Mouse (Mus musculus) layer of hippocampus, postnatal 36 days (tissue): ENCODE data around the gene Slitrk6. TPM values are rescaled to one million over a fixed set of nuclear protein-coding genes. Genes with fewer than 3 reads are reported as not detected.
A peak's percentile ranks its signal among the peaks of the same experiment; 100 is the strongest.

Experiments used
- DNase-seq, 2 experiments: peaks; one replicate each; pipeline ENCODE4 v3.0.0; 2022
- total RNA-seq, 2 experiments: library from RNA; stranded (reverse); gene quantifications; 2 replicates each; pipeline ENCODE4 v1.2.3; 2021

Slitrk6 gene
- under 1 TPM; 0.46 to 0.80 TPM for total RNA-seq

DNA sequence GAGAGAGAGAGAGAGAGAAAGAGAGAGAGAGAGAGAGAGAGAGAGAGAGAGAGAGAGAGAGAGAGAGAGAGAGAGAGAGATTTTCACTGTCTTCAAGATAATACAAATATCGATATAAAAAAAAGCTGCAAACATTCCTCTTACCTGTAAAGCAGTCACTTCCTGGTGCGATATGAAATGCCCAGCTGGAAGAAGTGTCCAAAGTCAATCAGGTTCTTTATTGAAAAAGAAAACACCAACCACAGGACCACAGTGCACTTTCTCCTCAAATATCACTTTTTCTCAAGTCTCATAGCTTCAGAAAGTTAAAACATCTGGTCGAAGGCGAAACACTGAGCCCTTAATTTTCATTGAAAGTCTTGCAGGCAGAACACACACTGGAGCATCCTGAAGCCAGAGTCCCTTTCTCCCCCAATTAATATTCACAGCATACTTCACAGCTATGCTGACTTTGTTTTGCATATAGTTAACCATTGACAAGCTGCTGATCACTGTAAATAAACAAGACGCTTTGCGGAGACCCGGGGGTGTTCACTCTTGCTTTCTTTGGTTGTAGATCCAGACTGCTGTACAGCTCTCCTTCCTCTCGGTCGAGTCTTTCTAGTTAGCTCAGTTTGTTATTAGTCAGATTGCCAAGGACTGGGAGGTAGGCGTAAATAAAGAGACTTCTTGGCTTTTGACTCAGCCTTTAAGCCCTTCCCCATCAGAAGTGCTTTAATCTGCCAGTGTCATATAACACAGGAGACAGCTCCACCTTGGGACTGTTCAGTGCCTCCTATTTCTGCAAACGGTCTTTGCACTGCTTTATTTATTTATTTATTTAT is at the start of gene Slitrk6:
Gene Slitrk6, minus strand, starts transcription at position 666 of the 824 bp plus-strand sequence.
- DNase-seq = peak; percentile 4 to 10

DNA sequence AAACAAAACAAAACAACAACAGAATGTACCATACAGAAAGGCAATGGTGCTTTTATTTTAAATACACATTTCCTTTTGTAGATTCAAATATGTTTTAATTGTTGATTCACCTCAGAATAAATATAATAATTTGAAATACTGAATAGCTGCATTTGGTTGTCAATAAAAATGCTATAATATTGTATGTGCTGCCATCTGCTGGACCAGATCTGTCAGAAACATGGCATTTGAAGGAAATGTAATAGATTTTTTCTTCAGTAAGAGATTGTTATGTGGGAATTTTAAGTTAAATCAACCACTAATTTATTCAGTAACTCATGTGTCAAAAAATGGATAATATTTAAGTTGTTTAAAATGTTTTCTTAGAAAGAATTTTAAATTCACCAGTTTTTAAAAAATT is 22.6 kb upstream of the Slitrk6 start:
- DNase-seq = no peak

DNA sequence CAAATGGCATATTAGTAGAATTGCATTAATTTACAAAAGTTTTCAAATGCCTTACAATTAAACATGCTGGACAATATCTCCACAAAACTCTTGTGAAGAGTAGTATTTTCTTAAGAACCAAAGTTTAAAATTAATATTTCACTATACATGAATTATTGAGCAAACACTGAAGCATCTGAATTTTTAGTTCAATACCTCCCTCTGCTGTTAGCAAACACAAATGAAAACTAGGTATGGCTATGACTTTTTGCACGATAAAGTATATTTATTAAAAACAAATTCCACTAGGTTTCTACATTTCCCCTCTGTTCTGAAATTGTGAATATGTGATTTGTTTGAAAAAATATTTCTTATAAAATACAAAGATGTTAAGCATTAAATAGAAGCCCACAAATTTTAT is 15.7 kb upstream of the Slitrk6 start:
- no peak for DNase-seq

- DNase-seq = no peak
Observed at GRCm38 (mm10) chr14:110762588-110763220, 7.8 kb upstream of the Slitrk6 start.

DNA sequence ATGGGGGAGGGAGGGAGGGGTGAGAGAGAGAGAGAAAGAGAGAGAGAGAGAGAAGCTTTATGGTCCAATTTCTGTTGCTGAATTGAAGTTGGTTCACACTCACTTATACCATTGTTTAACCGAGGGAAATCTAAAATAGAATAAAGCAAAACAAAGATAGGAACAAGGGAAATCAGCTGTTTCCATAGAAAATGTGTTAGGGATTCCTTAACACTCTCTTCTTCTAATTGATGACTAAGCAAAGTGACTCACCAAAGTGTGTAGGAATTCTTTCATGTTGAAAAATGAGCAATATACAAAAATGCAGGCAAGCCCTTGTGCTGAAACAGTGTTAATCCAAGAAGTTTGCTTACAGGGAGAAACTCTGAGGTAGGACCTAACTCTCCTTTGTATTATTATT is 6.0 kb upstream of the Slitrk6 start:
- no peak for DNase-seq

DNA sequence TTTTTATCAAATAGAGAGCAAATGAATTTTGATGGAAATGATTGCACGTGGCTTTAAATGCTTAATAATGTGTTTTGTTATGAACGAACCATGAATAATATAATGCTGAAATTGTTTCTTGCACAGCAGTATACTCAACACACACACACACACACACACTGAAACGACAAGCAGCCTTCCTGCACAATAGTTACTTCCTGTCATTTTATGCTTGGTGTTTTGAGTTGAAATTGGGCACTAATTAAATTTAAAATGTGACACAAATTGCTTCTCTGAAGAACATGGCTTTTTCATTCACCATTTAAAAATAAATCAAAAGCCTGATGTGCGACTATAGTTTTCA is 330 bp upstream of the Slitrk6 start:
- no peak for DNase-seq

DNA sequence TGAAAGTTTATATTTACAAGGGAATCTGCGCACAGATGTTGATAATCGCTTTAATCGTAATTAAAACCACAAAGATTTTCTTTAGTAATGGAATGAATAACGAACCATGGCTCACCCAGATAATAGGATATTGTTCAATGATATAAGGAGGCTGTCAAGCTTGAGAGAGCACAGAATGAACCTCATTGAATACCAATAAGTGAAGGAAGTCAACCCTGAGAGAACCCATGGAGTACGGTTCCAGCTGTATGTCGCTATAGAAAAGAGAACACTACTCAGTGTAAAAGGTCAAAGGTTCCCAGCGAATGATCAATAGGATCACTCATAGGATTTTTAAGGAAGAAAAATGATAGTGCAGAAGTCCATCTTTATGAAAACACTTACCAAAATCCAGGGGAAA is 15.1 kb downstream of the Slitrk6 start:
- DNase-seq = no peak

DNA sequence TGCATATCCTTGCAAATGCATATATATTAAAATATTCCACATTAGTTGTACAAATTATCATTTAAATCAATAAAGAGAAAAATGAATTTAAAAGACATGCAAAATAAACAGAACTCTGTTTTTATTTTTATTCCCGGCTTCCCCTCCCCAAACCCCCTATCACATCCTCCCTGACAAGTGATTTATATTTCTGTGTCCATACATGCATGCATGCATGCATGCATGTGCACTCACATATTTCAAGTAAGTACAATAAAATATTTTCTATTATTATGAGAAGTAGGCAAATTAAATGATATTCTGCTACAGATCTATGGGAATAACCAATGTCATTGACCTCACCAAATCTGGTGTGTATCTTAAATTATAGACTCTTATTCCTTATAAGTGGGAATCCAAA is 15.6 kb downstream of the Slitrk6 start:
- DNase-seq = no peak

DNA sequence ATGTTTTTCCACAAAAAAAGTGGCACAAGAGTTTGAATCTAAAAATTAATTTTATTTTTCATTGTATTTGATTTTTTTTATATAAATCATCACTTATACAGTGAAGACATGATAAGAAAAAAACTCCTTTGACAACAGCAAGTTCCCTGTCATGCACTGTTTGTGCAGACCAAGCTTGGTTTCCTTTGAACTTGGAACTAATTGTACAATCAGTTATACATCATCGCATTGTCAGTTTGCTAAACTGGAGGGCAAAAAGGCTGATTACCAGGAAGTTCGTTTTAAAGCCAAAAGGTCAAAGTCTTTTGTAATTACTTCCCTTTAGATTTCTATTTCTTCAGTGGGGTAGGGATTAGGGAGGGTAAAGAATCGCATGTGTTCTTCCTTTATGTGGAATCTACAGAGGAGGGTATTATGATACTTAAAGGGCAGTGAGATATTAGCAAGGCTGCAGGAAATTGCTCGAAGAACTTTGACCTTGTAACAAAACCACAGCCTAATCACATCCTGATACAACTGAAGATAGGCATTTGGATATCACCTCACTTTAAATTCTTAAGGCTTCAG is 26.5 kb downstream of the Slitrk6 start:
- DNase-seq = no peak

GRCm38 (mm10) chr14:110724026-110724576 is 30.8 kb downstream of the Slitrk6 start:
- DNase-seq = no peak
